Mouse (Mus musculus): ENCODE measurements around the gene Pias3. TPM values are rescaled to one million over a fixed set of nuclear protein-coding genes. Genes with fewer than 3 reads are reported as not detected.

Gene Pias3
- polyA plus RNA-seq, 1 experiment from 2014 or later: 16.1 TPM

- H3K4me3 ChIP-seq (ENCODE audit: low read depth, low read length): no peak overlapping the region
- H3K4me2 ChIP-seq (replicated peaks; ENCODE audit: low read depth): no peak overlapping the region
- no peaks in the 10 kb centered on the region for H3K9me3 ChIP-seq (ENCODE audit: control insufficient read depth)
- peaks cover 4% of the 10 kb centered on the region; the same call in 1 of the 2 replicates for H3K4me1 ChIP-seq (replicated peaks; ENCODE audit: control insufficient read depth, insufficient read depth, low read length)
- peaks cover 50% of the 10 kb centered on the region for H3K36me3 ChIP-seq (ENCODE audit: control insufficient read depth, insufficient read depth)
- H3K27me3 ChIP-seq (replicated peaks; ENCODE audit: control insufficient read depth, insufficient read depth, low read length): 0 out of 2 replicates have a peak, but pooled peaks cover 3% of the 10 kb centered on the region
- no peak overlapping the region for H3K9ac ChIP-seq (ENCODE audit: low read depth, low read length)
- H3K27ac ChIP-seq (ENCODE audit: low read depth, low read length): no peak overlapping the region
- ATAC-seq: no peak
- TF ChIP-seq CTCF (IDR thresholded peaks at IDR 0.05; ENCODE audit: low read depth): peak; percentile 67
- 63% methylated on average over 11 of the region's 11 CpGs for WGBS
These were observed 8.6 kb downstream of the Pias3 start for GRCm38 (mm10) chr3:96704778-96705177.

DNA sequence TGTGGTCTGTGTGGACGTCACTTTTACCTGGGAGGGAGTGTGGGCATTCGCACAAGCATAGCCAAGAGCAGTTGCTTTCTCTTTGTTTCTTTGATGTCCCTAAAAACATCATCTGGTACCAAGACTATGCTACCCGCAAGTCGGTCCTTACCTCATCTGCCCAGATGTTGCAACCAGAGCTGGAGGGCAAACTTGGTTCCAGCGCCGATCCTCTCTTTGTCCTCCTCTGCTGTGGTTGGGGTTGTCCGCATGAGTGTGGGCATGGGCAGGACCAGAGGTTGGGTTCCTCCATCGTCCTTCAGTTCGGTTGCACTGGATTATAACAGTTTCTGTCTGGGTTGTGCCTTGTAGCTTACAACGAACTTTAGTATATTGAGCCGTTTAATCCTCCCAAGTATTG lies 10.0 kb downstream of the Pias3 start:
- H3K27me3 ChIP-seq (replicated peaks; ENCODE audit: control insufficient read depth, insufficient read depth, low read length): 0 out of 2 replicates have a peak, but pooled peaks cover 3% of the 10 kb centered on the region
- H3K27ac ChIP-seq (ENCODE audit: low read depth, low read length): no peak overlapping the region
- TF ChIP-seq CTCF (IDR thresholded peaks at IDR 0.05; ENCODE audit: low read depth): no peak
- no peak overlapping the region for H3K4me2 ChIP-seq (replicated peaks; ENCODE audit: low read depth)
- no peak for ATAC-seq
- H3K9ac ChIP-seq (ENCODE audit: low read depth, low read length): no peak overlapping the region
- 93% methylated on average over 11 of the region's 11 CpGs for WGBS
- H3K4me1 ChIP-seq (replicated peaks; ENCODE audit: control insufficient read depth, insufficient read depth, low read length): peaks cover 4% of the 10 kb centered on the region; the same call in 1 of the 2 replicates
- H3K36me3 ChIP-seq (ENCODE audit: control insufficient read depth, insufficient read depth): peaks cover 48% of the 10 kb centered on the region
- no peaks in the 10 kb centered on the region for H3K9me3 ChIP-seq (ENCODE audit: control insufficient read depth)
- H3K4me3 ChIP-seq (ENCODE audit: low read depth, low read length): no peak overlapping the region

- WGBS: 70% methylated on average over 7 of the region's 7 CpGs
- ATAC-seq: no peak
- no peak for TF ChIP-seq CTCF (IDR thresholded peaks at IDR 0.05; ENCODE audit: low read depth)
- Histone ChIP-seq H3K9me3 (ENCODE audit: control insufficient read depth) (no peaks in the 10 kb centered on the region), H3K27me3 (replicated peaks; ENCODE audit: control insufficient read depth, insufficient read depth, low read length) (0 out of 2 replicates have a peak, but pooled peaks cover 3% of the 10 kb centered on the region), H3K9ac (ENCODE audit: low read depth, low read length) (no peak overlapping the region), H3K27ac (ENCODE audit: low read depth, low read length) (no peak overlapping the region), H3K4me3 (ENCODE audit: low read depth, low read length) (no peak overlapping the region), H3K4me2 (replicated peaks; ENCODE audit: low read depth) (no peak overlapping the region), H3K36me3 (ENCODE audit: control insufficient read depth, insufficient read depth) (peaks cover 48% of the 10 kb centered on the region), H3K4me1 (replicated peaks; ENCODE audit: control insufficient read depth, insufficient read depth, low read length) (peaks cover 4% of the 10 kb centered on the region; the same call in 1 of the 2 replicates)
These were observed 10.8 kb downstream of the Pias3 start for GRCm38 (mm10) chr3:96706984-96707383.

- TF ChIP-seq CTCF (IDR thresholded peaks at IDR 0.05; ENCODE audit: low read depth): peak; percentile 99
- Histone ChIP-seq H3K27ac (ENCODE audit: low read depth, low read length) (no peak within 1 kb of the TSS), H3K9me3 (ENCODE audit: control insufficient read depth) (no peaks in the 10 kb centered on the region), H3K27me3 (replicated peaks; ENCODE audit: control insufficient read depth, insufficient read depth, low read length) (0 out of 2 replicates have a peak, but pooled peaks cover 3% of the 10 kb centered on the region), H3K36me3 (ENCODE audit: control insufficient read depth, insufficient read depth) (peaks cover 50% of the 10 kb centered on the region), H3K4me3 (ENCODE audit: low read depth, low read length) (peak within 1 kb of the TSS; percentile 36), H3K4me1 (replicated peaks; ENCODE audit: control insufficient read depth, insufficient read depth, low read length) (peaks cover 4% of the 10 kb centered on the region; the same call in 1 of the 2 replicates), H3K9ac (ENCODE audit: low read depth, low read length) (peak within 1 kb of the TSS; percentile 23; the same call in 1 of the 2 replicates), H3K4me2 (replicated peaks; ENCODE audit: low read depth) (peak within 1 kb of the TSS; percentile 73)
- WGBS: 5% methylated on average over 42 of the region's 42 CpGs
- peak; percentile 64 for ATAC-seq
These were observed 11.9 kb downstream of the Pias3 start, which contains the start of gene Nudt17 for GRCm38 (mm10) chr3:96707903-96708683. TSS of gene Nudt17 (minus strand) at chr3:96708562.

- 0 out of 2 replicates have a peak, but pooled peaks cover 3% of the 10 kb centered on the region for H3K27me3 ChIP-seq (replicated peaks; ENCODE audit: control insufficient read depth, insufficient read depth, low read length)
- 57% methylated on average over 2 of the region's 2 CpGs for WGBS
- no peak overlapping the region for H3K4me3 ChIP-seq (ENCODE audit: low read depth, low read length)
- H3K4me1 ChIP-seq (replicated peaks; ENCODE audit: control insufficient read depth, insufficient read depth, low read length): peaks cover 4% of the 10 kb centered on the region; the same call in 1 of the 2 replicates
- H3K27ac ChIP-seq (ENCODE audit: low read depth, low read length): no peak overlapping the region
- H3K9me3 ChIP-seq (ENCODE audit: control insufficient read depth): no peaks in the 10 kb centered on the region
- no peak for ATAC-seq
- TF ChIP-seq CTCF (IDR thresholded peaks at IDR 0.05; ENCODE audit: low read depth): no peak
- peak overlapping the region; percentile 73 for H3K4me2 ChIP-seq (replicated peaks; ENCODE audit: low read depth)
- peaks cover 50% of the 10 kb centered on the region for H3K36me3 ChIP-seq (ENCODE audit: control insufficient read depth, insufficient read depth)
- H3K9ac ChIP-seq (ENCODE audit: low read depth, low read length): no peak overlapping the region
These were observed 12.5 kb downstream of the Pias3 start for GRCm38 (mm10) chr3:96708684-96709064.

- WGBS: 80% methylated on average over 5 of the region's 5 CpGs
- H3K4me3 ChIP-seq (ENCODE audit: low read depth, low read length): no peak overlapping the region
- no peak for ATAC-seq
- H3K4me2 ChIP-seq (replicated peaks; ENCODE audit: low read depth): no peak overlapping the region
- peaks cover 70% of the 10 kb centered on the region for H3K36me3 ChIP-seq (ENCODE audit: control insufficient read depth, insufficient read depth)
- H3K4me1 ChIP-seq (replicated peaks; ENCODE audit: control insufficient read depth, insufficient read depth, low read length): no peaks in the 10 kb centered on the region
- H3K27me3 ChIP-seq (replicated peaks; ENCODE audit: control insufficient read depth, insufficient read depth, low read length): no peaks in the 10 kb centered on the region
- H3K9me3 ChIP-seq (ENCODE audit: control insufficient read depth): no peaks in the 10 kb centered on the region
- H3K27ac ChIP-seq (ENCODE audit: low read depth, low read length): no peak overlapping the region
- no peak overlapping the region for H3K9ac ChIP-seq (ENCODE audit: low read depth, low read length)
- TF ChIP-seq CTCF (IDR thresholded peaks at IDR 0.05; ENCODE audit: low read depth): no peak
These were observed 18.1 kb downstream of the Pias3 start for GRCm38 (mm10) chr3:96714286-96714685.

Measured in intestine, postnatal 0 days (tissue).